Mouse (Mus musculus) T-cell, adult 66 days (primary cell): ENCODE measurements around the gene Mpp6. TPM values are rescaled to one million over a fixed set of nuclear protein-coding genes. Genes with fewer than 3 reads are reported as not detected.

Experiments
- total RNA-seq, 2 experiments: library from RNA; stranded (reverse); gene quantifications; 3 replicates in 1 of 2; 4 replicates in 1 of 2; pipeline ENCODE4 v1.2.4; 2023

Gene Mpp6
- total RNA-seq, result 10 to 100 TPM; 29.4 to 41.7 TPM

DNA sequence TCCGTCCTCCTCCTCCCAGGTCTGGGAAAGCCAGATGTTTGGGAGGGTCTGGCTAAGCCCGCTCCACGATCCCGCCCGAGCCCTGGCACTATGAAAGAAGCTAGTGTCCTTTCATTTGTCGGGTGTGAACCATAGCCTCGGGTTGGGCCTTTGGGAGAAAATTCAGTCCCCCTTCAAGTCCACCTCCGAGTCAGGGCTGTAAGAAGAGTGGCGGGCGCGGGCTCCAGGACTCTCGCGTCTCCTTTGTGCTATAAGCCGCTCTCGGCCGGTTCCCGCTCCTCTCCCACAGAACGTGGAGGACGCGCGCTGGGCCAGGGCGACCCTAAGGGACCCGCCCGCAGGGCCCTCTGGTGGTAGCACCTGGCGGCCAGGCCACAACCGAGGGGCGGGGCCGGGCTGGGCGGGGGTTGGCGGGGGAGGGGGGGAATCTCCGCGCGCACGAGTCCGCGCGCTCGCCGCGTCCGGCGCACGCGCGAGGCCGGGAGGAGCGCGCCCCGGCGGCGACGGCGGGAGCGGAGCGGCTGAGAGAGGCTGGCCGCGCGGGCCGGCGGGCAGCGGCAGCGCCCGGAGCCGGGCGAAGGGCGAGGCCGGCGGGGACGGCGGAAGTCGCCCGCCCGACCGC lies at the start of gene Mpp6:
TSS of gene Mpp6 (plus strand) at position 485 of the 622 bp plus-strand sequence.

Other genes starting within 250 kb of the Mpp6 start
- under 1 TPM; 0.29 to 0.41 TPM for gene Gsdme, start 153.6 kb downstream of the Mpp6 start, total RNA-seq